Mouse (Mus musculus): ENCODE measurements around the gene Bbs7.

- no peak for TF ChIP-seq POLR2A (IDR thresholded peaks at IDR 0.05; ENCODE audit: low read depth, low read length)
- TF ChIP-seq CTCF (IDR thresholded peaks at IDR 0.05; ENCODE audit: extremely low read depth, insufficient read length, insufficient replicate concordance, low read depth, low read length), result no peak
These were observed 590 bp downstream of the Bbs7 start for GRCm38 (mm10) chr3:36612687-36613086.
